Mouse (Mus musculus) CD4-positive, CD25-positive, alpha-beta regulatory T cell, adult 9 weeks (primary cell): ENCODE data around the gene Mill1. TPM values are rescaled to one million over a fixed set of nuclear protein-coding genes. Genes with fewer than 3 reads are reported as not detected.

Experiments used
- polyA plus RNA-seq: library from polyadenylated mRNA; unstranded; fragments of 100-300 nt; shearing (Covaris generic); gene quantifications from one replicate; pipeline ENCODE4 v1.2.1, GENCODE M21; 2017

The Mill1 gene
- not detected for polyA plus RNA-seq

GRCm38 (mm10) chr7:18245047-18245446, at the start of gene Mill1:
Gene Mill1, plus strand, starts transcription at chr7:18245347.

Other genes with a start within 250 kb of the Mill1 start
- gene Ceacam13, start 235.5 kb upstream of the Mill1 start, polyA plus RNA-seq: not detected
- gene Ceacam12, start 179.4 kb upstream of the Mill1 start, polyA plus RNA-seq: not detected
- gene Igfl3, start 68.9 kb upstream of the Mill1 start, polyA plus RNA-seq: not detected
- gene Psg18, start 109.7 kb downstream of the Mill1 start, polyA plus RNA-seq: not detected
- not detected for gene Psg28, start 186.7 kb downstream of the Mill1 start, polyA plus RNA-seq
- gene Psg26, start 238.8 kb downstream of the Mill1 start, polyA plus RNA-seq: not detected